Mouse (Mus musculus): ENCODE measurements at regions not wholly inside any gene's neighbourhood (a gene's known extent, or its start where the extent isn't known, plus 50 kb on each side); places are given as distances from the start of the nearest gene placed in this dataset.

DNA sequence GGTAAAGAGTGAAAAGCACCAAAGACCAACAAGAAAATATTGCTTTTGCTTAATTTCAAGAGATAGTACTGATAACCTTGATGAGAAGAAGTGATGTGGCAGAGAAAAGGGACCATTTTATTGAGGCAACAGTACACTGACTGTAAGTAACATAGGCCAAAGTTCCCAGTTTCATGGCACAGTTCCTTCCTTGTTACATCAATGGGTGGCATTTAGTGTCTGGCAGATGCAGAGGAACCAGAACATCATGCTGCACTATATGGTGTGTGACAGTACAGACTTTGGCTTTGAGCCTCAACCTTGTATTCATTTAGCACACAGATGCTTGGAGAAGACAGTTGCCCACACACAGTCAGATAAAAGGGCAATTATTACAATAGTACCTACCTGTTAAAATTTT is 123.7 kb upstream of the Tent5a start:
- no peak for DNase-seq (ENCODE audit: low spot score)

- no peak for DNase-seq (ENCODE audit: low spot score)
Measured at GRCm38 (mm10) chr9:85449493-85449892, 122.3 kb upstream of the Tent5a start.

GRCm38 (mm10) chr9:85442761-85443505 is 115.8 kb upstream of the Tent5a start:
- DNase-seq (ENCODE audit: low spot score), result no peak

GRCm38 (mm10) chr9:85439664-85440063 is 112.5 kb upstream of the Tent5a start:
- DNase-seq (ENCODE audit: low spot score), result no peak

DNA sequence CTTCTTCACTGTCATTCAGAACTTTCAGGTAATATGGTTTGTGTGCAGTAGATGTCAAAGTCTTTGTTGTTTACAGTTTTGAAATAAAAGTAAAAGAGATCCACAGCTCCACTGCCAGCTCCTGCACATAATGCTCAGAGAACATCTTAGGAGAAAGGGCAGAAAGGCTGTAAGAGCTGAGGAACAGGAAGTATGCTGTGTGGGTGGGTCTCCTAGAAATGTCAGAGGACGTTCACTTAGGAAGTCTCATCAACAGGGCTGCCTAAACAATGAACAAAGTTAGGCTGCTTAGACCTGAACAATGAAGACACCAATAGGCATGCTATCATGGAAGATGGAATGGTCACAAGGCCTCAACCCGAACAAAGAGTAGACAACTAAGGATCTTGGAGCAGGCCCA is 105.1 kb upstream of the Tent5a start:
- no peak for DNase-seq (ENCODE audit: low spot score)

- DNase-seq (ENCODE audit: low spot score), result no peak
Measured at GRCm38 (mm10) chr9:85426809-85427208, 99.7 kb upstream of the Tent5a start.

DNA sequence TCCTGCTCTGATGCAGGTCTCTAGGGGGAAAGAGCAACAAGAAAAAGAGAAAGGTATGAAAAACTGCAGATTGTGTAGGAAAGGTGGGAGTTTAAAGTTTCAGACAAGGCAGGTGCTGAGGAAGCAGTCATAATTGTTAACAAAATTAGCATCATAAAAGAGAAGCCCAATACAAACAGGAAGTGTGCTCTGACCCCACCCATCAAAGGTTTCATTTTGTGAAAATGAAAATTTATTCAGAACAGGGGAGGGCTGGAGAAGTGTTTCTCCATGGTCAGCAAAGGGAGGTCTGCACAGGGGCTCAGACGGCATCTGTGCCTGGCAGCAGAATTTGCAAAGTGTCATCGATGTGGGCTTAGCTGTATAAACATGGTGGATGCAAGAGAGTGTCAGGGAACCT is 96.8 kb upstream of the Tent5a start:
- DNase-seq (ENCODE audit: low spot score), result no peak

DNA sequence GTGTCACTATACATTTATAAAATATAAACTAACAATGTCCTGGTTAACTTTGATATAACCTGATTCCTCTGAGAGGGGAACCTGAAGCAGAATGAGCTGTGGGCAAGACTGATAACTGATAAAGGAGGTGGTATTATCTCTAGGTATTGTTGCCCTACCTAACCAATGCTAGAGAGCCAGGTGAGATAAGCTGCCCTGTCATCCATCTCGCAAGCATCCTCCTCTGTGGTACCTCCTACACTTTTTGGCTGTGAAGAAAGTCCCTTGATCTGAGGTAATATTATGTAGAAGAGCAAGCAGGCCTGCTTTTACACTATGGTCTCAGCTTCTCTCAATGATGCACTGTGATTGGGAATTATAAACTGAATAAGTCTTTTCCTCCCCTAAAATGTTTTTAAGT is 87.2 kb upstream of the Tent5a start:
- DNase-seq (ENCODE audit: low spot score), result no peak

DNA sequence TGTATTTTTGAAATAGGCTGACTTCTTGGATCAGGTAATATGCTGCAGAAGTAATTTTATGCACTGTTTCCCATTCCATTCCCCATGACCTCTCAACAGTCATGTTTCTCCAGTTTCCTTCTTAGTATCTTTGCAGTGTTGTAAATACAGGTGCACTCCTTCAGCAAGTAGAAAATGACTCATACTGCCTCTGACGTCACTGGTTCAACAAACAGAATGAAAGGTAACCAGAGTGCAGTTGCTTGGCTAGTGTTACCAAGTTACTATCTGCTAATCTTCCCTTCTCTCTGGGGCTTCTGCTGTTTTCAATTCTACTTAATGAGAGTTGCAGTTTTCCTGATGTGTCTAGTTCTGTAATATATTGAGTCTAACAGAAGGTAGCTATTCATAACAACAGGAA is 86.7 kb upstream of the Tent5a start:
- DNase-seq (ENCODE audit: low spot score), result no peak

GRCm38 (mm10) chr9:85410643-85411296 is 83.6 kb upstream of the Tent5a start:
- DNase-seq (ENCODE audit: low spot score), result peak; percentile 71

GRCm38 (mm10) chr9:85409974-85410506 is 82.9 kb upstream of the Tent5a start:
- no peak for DNase-seq (ENCODE audit: low spot score)

GRCm38 (mm10) chr9:85408461-85408860 is 81.3 kb upstream of the Tent5a start:
- no peak for DNase-seq (ENCODE audit: low spot score)

DNA sequence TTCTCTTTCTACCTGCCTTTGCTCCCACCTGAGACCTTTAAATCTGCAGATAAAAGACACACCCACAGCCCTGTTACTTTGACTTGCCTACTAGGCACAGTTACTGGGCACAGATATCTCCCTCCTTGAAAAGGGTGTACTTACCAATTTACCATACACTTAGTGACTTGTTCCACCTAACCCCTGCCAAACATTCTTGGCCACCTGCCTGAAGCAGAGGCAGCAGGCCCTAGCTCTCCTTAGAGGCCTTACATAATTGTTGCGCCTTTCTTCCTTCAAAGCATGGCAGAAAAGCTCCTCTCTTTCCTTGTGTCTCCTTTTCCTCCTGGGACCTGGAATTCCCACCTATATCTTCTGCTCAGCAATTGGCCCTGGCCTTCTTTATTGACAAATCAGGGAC is 80.4 kb upstream of the Tent5a start:
- DNase-seq (ENCODE audit: low spot score), result no peak

GRCm38 (mm10) chr9:85401736-85402135 is 74.6 kb upstream of the Tent5a start:
- DNase-seq (ENCODE audit: low spot score), result no peak

- DNase-seq (ENCODE audit: low spot score), result no peak
Measured at GRCm38 (mm10) chr9:85400600-85401313, 73.6 kb upstream of the Tent5a start.

- DNase-seq (ENCODE audit: low spot score), result no peak
Measured at GRCm38 (mm10) chr9:85394975-85395374, 67.8 kb upstream of the Tent5a start.

DNA sequence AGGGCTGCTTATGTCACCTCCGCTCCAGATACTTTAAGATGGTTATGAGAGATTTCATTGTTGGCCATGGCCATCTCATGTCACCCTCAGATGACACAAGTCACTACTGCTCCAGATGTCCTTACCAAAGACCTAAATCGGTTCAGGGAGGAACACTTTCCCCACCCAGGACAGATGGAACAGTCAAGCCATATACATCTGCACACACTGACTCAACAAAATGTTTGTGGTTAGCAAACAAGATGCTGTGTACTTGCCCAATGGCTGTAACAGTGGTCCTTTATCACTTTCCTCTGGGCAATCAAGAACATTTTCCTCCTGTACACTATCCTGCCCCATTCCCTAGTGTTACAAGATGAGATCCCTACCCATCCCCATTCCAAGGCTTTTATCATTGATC is 64.1 kb upstream of the Tent5a start:
- DNase-seq (ENCODE audit: low spot score), result no peak

DNA sequence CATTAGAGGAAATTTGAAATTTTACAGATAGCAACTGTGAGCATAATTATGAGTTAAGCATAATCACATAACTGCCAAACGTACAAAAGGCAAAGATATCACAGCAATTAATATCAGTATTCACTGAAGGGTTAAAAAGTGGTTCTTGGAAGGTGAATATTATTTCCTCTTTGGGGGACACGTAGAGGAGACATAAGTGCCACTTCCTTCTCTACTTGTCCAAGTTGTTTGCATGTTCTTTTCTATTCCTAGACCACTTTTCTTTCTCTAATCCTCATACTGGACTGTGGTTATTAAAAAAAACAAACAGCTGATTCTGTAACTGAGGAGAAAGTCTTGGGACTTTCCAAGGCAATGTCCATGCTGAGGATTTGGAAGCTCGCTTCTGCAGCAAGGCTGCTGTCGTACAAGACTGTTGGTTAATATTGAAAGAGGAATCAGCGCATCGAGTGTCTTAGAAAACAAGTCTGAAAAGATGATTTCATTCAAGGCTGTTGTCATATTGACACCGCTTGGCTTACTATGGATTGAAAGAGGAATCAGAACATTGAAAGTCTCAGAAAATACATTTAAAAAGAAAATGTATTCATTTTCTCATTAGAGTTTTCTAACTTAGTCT is 61.7 kb upstream of the Tent5a start:
- DNase-seq (ENCODE audit: low spot score), result no peak

DNA sequence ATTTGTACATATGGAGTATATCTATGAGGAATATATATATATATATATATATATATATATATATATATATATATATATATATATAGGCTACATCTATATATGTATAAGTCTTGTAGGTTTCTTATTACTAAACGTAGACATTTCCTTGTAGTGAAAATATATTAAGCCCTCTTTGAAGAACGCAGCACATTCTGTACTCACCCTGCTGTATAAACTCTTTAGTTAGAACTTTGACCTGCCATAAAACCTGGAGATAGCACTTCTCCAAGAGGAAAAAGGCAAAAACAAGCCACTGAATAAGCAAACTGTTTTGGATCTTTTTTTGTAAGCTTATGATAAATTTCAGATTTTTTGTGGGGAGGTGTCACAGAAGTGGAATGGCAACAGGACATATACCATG is 55.3 kb upstream of the Tent5a start:
- no peak for DNase-seq (ENCODE audit: low spot score)

DNA sequence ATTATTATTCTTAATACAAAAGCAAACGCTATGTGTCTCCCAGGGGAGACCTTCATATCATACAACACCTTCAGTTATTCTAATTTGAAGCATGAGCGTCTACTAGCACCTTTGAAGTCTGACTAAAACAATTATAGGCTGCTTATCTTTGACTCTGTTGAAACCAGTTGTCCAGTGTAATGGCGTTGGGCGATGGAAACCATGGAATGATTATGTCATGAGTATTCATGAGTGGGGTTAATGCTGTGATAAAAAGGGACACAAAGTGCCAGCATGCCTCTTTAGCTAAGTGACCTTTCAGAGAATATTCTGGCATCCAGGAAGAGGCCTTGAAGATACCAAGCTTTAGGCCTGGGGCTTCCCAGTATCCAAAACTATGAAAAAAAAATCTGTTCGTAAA is 53.6 kb upstream of the Tent5a start:
- no peak for DNase-seq (ENCODE audit: low spot score)

DNA sequence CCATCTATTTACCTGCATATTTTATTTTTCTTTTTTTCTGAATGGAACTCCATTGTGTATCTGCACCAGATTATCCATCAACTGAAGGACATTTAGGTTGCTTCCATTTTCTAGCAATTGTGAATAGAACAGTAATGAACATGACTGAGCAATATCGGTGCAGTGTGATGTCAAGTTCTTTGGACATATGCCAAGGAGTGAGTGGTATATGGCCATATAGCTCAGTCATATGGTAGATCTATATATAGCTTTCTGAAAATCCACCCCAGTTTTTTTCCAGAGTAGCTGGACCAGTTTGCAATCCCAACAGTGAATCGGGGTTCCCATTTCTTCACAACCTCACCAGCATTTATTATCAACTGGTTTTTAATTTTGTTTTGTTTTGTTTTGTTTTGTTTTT is 52.0 kb upstream of the Tent5a start:
- no peak for DNase-seq (ENCODE audit: low spot score)
